Mouse (Mus musculus): ENCODE measurements around the gene Zc3h15. TPM values are rescaled to one million over a fixed set of nuclear protein-coding genes. Genes with fewer than 3 reads are reported as not detected.

Gene Zc3h15
- total RNA-seq, 2 experiments from 2014 or later = 57.6 to 67.6 TPM

DNA sequence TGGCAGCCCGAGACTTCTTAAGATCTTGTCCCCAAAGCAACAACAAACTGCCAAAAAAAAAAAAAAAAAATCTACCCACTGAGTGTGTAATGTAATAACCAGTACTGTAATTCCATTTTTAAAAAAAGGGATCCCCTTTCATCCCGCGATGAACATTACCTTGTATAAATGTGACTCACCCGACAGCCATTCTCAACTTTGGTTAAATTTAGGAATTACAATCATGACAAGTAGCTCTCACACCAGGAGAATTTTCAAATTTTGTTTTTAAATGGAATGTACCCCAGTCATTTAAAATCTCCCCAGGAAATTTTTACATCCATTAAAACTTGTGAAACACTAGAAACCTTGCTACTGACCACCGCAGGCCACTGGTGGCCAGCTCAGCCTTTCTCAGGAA lies 69.7 kb downstream of the Zc3h15 start:
- no peak for DNase-seq

Other genes starting within 250 kb of the Zc3h15 start
- gene Itgav, start 80.0 kb downstream of the Zc3h15 start, total RNA-seq (2021) = 10 to 100 TPM; 63.7 to 76.4 TPM
- 1 to 10 TPM; 3.9 to 5.5 TPM for gene Fam171b, start 168.2 kb downstream of the Zc3h15 start, total RNA-seq (2021)